Mouse (Mus musculus): ENCODE data around the gene B3galt1.

DNA sequence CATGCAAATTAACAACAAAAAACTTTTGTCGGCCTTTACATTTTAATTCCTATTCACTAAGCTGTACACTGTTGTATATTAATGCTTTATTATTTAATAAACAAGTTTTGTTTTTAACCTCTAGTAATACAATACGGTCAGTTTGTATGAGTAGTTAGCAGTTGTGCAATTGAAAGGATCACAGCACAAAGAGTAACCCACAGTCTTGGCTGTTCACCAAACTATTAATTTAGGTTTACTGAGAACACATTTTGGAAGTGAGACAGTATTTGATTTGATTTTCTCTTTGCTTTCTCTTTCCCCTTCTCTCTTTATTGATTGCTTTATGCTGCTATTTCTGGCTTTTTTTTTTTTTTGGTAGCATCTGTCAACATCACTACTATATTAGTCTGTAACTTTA, 106.0 kb downstream of the B3galt1 start:
- TF ChIP-seq GATA1 (IDR thresholded peaks at IDR 0.05; ENCODE audit: borderline replicate concordance, low read length) (no peak), FLI1 (IDR thresholded peaks at IDR 0.05; ENCODE audit: low read length) (no peak)
